Mouse (Mus musculus) ovary, postnatal 36 days (tissue): ENCODE data around the gene Zfp346.
"Not testable (repeated sequence)": the region's sequence is repeated elsewhere in the genome, so short reads cannot be mapped to it uniquely, and the experiment has no call there.

Experiments
- DNase-seq: peaks from one replicate; pipeline ENCODE4 v3.0.0; 2022; ENCODE audit warnings: low spot score, mixed read lengths

The Zfp346 gene

GRCm38 (mm10) chr13:55105045-55105952 lies at the start of gene Zfp346:
Gene Zfp346, plus strand, starts transcription at chr13:55105311.
- DNase-seq = peak; percentile 96

GRCm38 (mm10) chr13:55058042-55058441 lies 47.1 kb upstream of the Zfp346 start:
- no peak for DNase-seq

GRCm38 (mm10) chr13:55063276-55063675 lies 41.8 kb upstream of the Zfp346 start:
- DNase-seq = no peak

GRCm38 (mm10) chr13:55069719-55070118 lies 35.4 kb upstream of the Zfp346 start:
- DNase-seq = no peak

GRCm38 (mm10) chr13:55071322-55071721 lies 33.8 kb upstream of the Zfp346 start:
- DNase-seq = no peak

GRCm38 (mm10) chr13:55075597-55075996 lies 29.5 kb upstream of the Zfp346 start:
- DNase-seq = no peak

- no peak for DNase-seq
Measured at GRCm38 (mm10) chr13:55092588-55092987, 12.5 kb upstream of the Zfp346 start.

GRCm38 (mm10) chr13:55097841-55098240 lies 7.3 kb upstream of the Zfp346 start:
- DNase-seq = not testable (repeated sequence)

- DNase-seq = peak; percentile 10
Measured at GRCm38 (mm10) chr13:55099066-55099725, 5.9 kb upstream of the Zfp346 start.

- DNase-seq = peak; percentile 88
Measured at GRCm38 (mm10) chr13:55099726-55100478, 5.2 kb upstream of the Zfp346 start, which contains the start of gene Uimc1. Gene Uimc1, minus strand, starts transcription at chr13:55100300.

- DNase-seq = no peak
Measured at GRCm38 (mm10) chr13:55101627-55102026, 3.5 kb upstream of the Zfp346 start.

GRCm38 (mm10) chr13:55102366-55102765 lies 2.7 kb upstream of the Zfp346 start:
- no peak for DNase-seq

GRCm38 (mm10) chr13:55103351-55103750 lies 1.8 kb upstream of the Zfp346 start:
- no peak for DNase-seq

- DNase-seq = peak; percentile 32
Measured at GRCm38 (mm10) chr13:55105953-55106691, 1.0 kb downstream of the Zfp346 start.

- no peak for DNase-seq
Measured at GRCm38 (mm10) chr13:55107116-55107515, 2.0 kb downstream of the Zfp346 start.

- no peak for DNase-seq
Measured at GRCm38 (mm10) chr13:55107694-55108093, 2.6 kb downstream of the Zfp346 start.

- DNase-seq = no peak
Measured at GRCm38 (mm10) chr13:55114375-55114774, 9.3 kb downstream of the Zfp346 start.

GRCm38 (mm10) chr13:55124903-55125302 lies 19.8 kb downstream of the Zfp346 start:
- no peak for DNase-seq

GRCm38 (mm10) chr13:55133448-55133847 lies 28.3 kb downstream of the Zfp346 start, which contains the start of gene Gm17617:
Gene Gm17617, minus strand, starts transcription at chr13:55133548.
- DNase-seq = no peak

GRCm38 (mm10) chr13:55135382-55135781 lies 30.3 kb downstream of the Zfp346 start:
- no peak for DNase-seq

GRCm38 (mm10) chr13:55140271-55140670 lies 35.2 kb downstream of the Zfp346 start:
- no peak for DNase-seq
